Mouse (Mus musculus) B cell, adult (primary cell): Measurements from ENCODE around the gene Snx10. TPM values are rescaled to one million over a fixed set of nuclear protein-coding genes. Genes with fewer than 3 reads are reported as not detected.

Experiments
- total RNA-seq: library from RNA; stranded (reverse); gene quantifications from 4 replicates; pipeline ENCODE4 v1.2.4, GENCODE M21; 2023; ENCODE audit not compliant: inconsistent age

Gene Snx10
- total RNA-seq, result 7.6 to 12.9 TPM (median 10.2 TPM) in 4 replicates

GRCm38 (mm10) chr6:51523807-51524320, at the start of gene Snx10:
TSS of gene Snx10 (plus strand) at chr6:51523901.

Other genes with a start within 250 kb of the Snx10 start
- gene Nfe2l3, start 91.2 kb upstream of the Snx10 start, total RNA-seq, result not detected in 4 replicates
- 952 to 998 TPM (median 968 TPM) in 4 replicates for gene Hnrnpa2b1, start 54.0 kb upstream of the Snx10 start, total RNA-seq
- gene Cbx3, start 53.5 kb upstream of the Snx10 start, total RNA-seq, result 77.7 to 81.3 TPM (median 80.1 TPM) in 4 replicates